Mouse (Mus musculus) G1E (cell line): ENCODE results near the gene Plppr1. TPM values are rescaled to one million over a fixed set of nuclear protein-coding genes. Genes with fewer than 3 reads are reported as not detected.

ENCODE experiments used
- ATAC-seq: 2 replicates; pipeline ENCODE4 v1.8.0; 2016; ENCODE audit warnings: mild to moderate bottlenecking; ENCODE audit not compliant: insufficient number of reproducible peaks, poor library complexity, low FRiP score, severe bottlenecking; ENCODE audit errors: extremely low read depth
- DNase-seq: peaks from one replicate; pipeline ENCODE4 v3.0.0; 2012; ENCODE audit warnings: low spot score
- H3K27me3 ChIP-seq: 2 replicates; pipeline ENCODE4 v1.6.1; 2012; ENCODE audit warnings: mild to moderate bottlenecking, low read length, inconsistent platforms; ENCODE audit not compliant: insufficient read depth
- H3K36me3 ChIP-seq: replicated peaks from 2 replicates; pipeline ENCODE3; 2012; ENCODE audit warnings: mild to moderate bottlenecking, inconsistent platforms
- H3K4me1 ChIP-seq: 2 replicates; pipeline ENCODE4 v1.6.1; 2012; ENCODE audit warnings: low read depth, low read length, inconsistent platforms, mixed read lengths; ENCODE audit not compliant: insufficient read depth
- H3K4me3 ChIP-seq: 2 replicates; pipeline ENCODE4 v1.5.1; 2012; ENCODE audit warnings: low read depth, mild to moderate bottlenecking, inconsistent platforms, low read length, moderate library complexity, mixed read lengths
- H3K9me3 ChIP-seq: replicated peaks from 2 replicates; pipeline ENCODE4 v1.6.1; 2012; ENCODE audit warnings: inconsistent platforms
- CTCF ChIP-seq: IDR thresholded peaks from 2 replicates; pipeline ENCODE4 v1.5.1; 2012; ENCODE audit warnings: low read depth, low read length, inconsistent platforms, mixed read lengths
- GATA1 ChIP-seq: IDR thresholded peaks from 2 replicates; pipeline ENCODE4 v1.6.1; 2012; ENCODE audit warnings: borderline replicate concordance, low read length, inconsistent platforms, mixed read lengths
- GATA2 ChIP-seq: IDR thresholded peaks from 2 replicates; pipeline ENCODE4 v1.6.1; 2012; ENCODE audit warnings: low read depth, low read length, inconsistent platforms, borderline replicate concordance
- POLR2AphosphoS5 ChIP-seq: IDR thresholded peaks from 2 replicates; pipeline ENCODE4 v1.6.1; 2012; ENCODE audit warnings: low read depth, low read length, inconsistent platforms; ENCODE audit not compliant: insufficient replicate concordance
- TAL1 ChIP-seq: conservative IDR thresholded peaks from 2 replicates; pipeline ENCODE4 v1.6.1; 2012; ENCODE audit warnings: low read depth, low read length, inconsistent platforms, mixed read lengths
- polyA plus RNA-seq: library from polyadenylated mRNA; stranded (reverse); fragments of >175 nt; gene quantifications from 2 replicates; pipeline ENCODE4 v1.2.3, GENCODE M21; 2012
- total RNA-seq, 2 experiments: library from RNA; stranded (forward) in 1 of 2; stranded (reverse) in 1 of 2; fragments of 200-1000 nt in 1 of 2; fragments of >200 nt in 1 of 2; fragmentation: Nextera tagmentation in 1 of 2; gene quantifications; 2 replicates each; pipeline ENCODE4 v1.2.3; 2014 to 2017

The Plppr1 gene
- total and polyA plus RNA-seq, 3 experiments, result 0.11 TPM; not detected in 2

DNA sequence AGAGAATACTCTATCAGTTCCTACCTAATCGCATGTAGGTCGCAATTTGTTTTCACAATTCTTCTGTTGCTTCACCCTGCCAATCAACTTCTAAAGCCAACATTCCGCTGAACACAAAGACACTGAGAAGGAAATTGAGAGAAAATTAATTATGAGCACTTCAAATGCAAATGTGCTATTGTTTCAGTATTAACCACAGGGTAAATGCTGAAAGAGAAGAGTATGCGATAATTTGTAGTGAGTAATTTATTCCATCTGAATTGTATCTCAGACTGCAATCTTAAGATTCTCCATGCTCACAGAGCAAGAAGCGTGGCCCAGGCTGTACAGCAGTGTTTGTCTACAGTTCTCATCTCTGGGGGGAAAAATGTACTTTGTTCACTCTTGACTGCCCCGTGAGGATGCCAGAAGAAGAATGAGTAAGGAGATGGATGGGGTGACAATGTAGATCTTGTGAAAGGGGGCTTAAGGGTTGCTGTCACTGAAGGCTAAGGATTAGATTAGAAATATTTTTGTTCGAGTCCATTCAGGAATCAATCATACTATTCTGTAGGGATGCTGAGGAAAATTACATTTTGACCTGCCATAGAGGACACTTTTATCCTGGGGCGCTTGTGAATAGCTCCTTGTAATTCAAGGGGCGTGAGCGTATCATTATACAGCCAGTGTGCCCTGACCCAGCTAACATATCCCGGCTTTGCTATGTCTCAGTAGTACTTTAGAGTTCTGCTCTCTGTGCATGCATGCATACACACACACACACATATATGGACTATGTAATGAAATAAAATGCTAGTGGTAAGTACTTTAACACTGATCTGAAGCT, 173.3 kb downstream of the Plppr1 start:
- no peak for DNase-seq
- H3K36me3 ChIP-seq, result no peaks in the 10 kb centered on the region
- H3K4me1 ChIP-seq, result no peaks in the 10 kb centered on the region
- H3K4me3 ChIP-seq, result no peak overlapping the region
- H3K9me3 ChIP-seq, result no peaks in the 10 kb centered on the region
- TF ChIP-seq TAL1, result no peak
- TF ChIP-seq GATA1, result no peak
- TF ChIP-seq POLR2AphosphoS5, result no peak
- no peak for TF ChIP-seq CTCF
- no peak for TF ChIP-seq GATA2
- no peak for ATAC-seq
- no peaks in the 10 kb centered on the region for H3K27me3 ChIP-seq

DNA sequence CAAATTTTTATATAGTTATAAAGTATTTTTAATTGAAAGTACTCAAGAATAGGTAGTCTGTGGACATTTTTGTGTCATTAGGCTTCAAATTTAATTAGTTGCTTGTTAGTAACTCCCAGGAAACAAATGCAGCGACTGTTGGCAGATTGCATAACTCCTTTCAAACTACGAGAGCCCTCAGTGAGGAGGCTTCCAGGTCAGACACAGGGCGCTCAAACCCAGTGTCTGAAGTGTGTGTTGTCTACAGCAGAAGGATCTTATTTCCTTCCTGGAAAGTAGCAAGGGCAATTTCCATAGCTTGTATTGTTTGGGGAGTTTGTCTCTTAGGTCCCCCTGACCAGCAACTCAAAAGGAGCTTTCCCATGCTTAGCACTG, 173.9 kb downstream of the Plppr1 start:
- DNase-seq, result no peak
- Histone ChIP-seq H3K36me3 (no peaks in the 10 kb centered on the region), H3K4me1 (no peaks in the 10 kb centered on the region), H3K9me3 (no peaks in the 10 kb centered on the region), H3K4me3 (no peak overlapping the region), H3K27me3 (no peaks in the 10 kb centered on the region)
- no peak for ATAC-seq
- TF ChIP-seq CTCF, result no peak
- TF ChIP-seq POLR2AphosphoS5, result no peak
- no peak for TF ChIP-seq GATA2
- no peak for TF ChIP-seq TAL1
- no peak for TF ChIP-seq GATA1

DNA sequence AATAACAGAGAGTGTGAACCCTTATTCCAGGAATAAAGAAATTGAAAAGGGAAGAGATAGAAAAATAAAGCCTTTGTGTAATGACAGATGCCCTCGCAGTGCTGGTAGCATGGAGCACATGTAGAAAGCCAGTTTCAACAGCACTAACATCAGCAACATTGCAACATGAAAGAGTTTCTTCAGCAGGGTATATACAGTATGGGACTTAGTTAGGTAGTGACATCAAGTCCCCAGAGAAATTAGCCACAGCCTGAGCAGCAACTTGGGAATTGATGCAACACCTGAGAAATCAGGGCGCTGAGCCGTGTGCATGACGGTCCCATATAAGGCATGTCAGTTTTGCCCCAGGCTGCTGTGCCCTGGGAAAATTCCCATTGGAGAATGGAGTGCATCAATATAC, 179.0 kb downstream of the Plppr1 start:
- H3K9me3 ChIP-seq, result no peaks in the 10 kb centered on the region
- no peaks in the 10 kb centered on the region for H3K4me1 ChIP-seq
- TF ChIP-seq GATA1 (no peak), POLR2AphosphoS5 (no peak), CTCF (no peak), GATA2 (no peak), TAL1 (no peak)
- DNase-seq (no peak), ATAC-seq (no peak)
- H3K36me3 ChIP-seq, result no peaks in the 10 kb centered on the region
- no peaks in the 10 kb centered on the region for H3K27me3 ChIP-seq
- no peak overlapping the region for H3K4me3 ChIP-seq

GRCm38 (mm10) chr4:49239451-49239850, 180.4 kb downstream of the Plppr1 start:
- no peak for TF ChIP-seq GATA1
- no peaks in the 10 kb centered on the region for H3K27me3 ChIP-seq

GRCm38 (mm10) chr4:49244791-49245190, 185.7 kb downstream of the Plppr1 start:
- Histone ChIP-seq H3K27me3 (no peaks in the 10 kb centered on the region), H3K9me3 (no peaks in the 10 kb centered on the region), H3K4me3 (no peak overlapping the region), H3K36me3 (no peaks in the 10 kb centered on the region), H3K4me1 (no peaks in the 10 kb centered on the region)
- TF ChIP-seq TAL1, result no peak
- no peak for TF ChIP-seq GATA2
- TF ChIP-seq GATA1, result no peak
- DNase-seq (no peak), ATAC-seq (no peak)

More at GRCm38 (mm10) chr4:49239451-49239850, 180.4 kb downstream of the Plppr1 start:
- Histone ChIP-seq H3K4me3 (no peak overlapping the region), H3K36me3 (no peaks in the 10 kb centered on the region), H3K4me1 (no peaks in the 10 kb centered on the region), H3K9me3 (no peaks in the 10 kb centered on the region)
- ATAC-seq (no peak), DNase-seq (no peak)

- no peak overlapping the region for H3K4me3 ChIP-seq
- no peak for ATAC-seq
- DNase-seq, result no peak
- H3K36me3 ChIP-seq, result no peaks in the 10 kb centered on the region
- TF ChIP-seq CTCF, result no peak
- no peak for TF ChIP-seq GATA1
- no peak for TF ChIP-seq POLR2AphosphoS5
- TF ChIP-seq TAL1, result no peak
- TF ChIP-seq GATA2, result no peak
- H3K4me1 ChIP-seq, result no peaks in the 10 kb centered on the region
- H3K9me3 ChIP-seq, result no peaks in the 10 kb centered on the region
- no peaks in the 10 kb centered on the region for H3K27me3 ChIP-seq
These were observed 186.2 kb downstream of the Plppr1 start for GRCm38 (mm10) chr4:49245274-49245673.

GRCm38 (mm10) chr4:49251262-49251661, 192.2 kb downstream of the Plppr1 start:
- Histone ChIP-seq H3K4me3 (no peak overlapping the region), H3K36me3 (no peaks in the 10 kb centered on the region), H3K27me3 (no peaks in the 10 kb centered on the region), H3K4me1 (no peaks in the 10 kb centered on the region), H3K9me3 (no peaks in the 10 kb centered on the region)
- DNase-seq, result no peak
- no peak for ATAC-seq
- TF ChIP-seq POLR2AphosphoS5 (no peak), GATA1 (no peak), TAL1 (no peak), GATA2 (no peak), CTCF (no peak)
